Mouse (Mus musculus) limb, embryonic 12.5 days (tissue): ENCODE data around the gene Tubb5. TPM values are rescaled to one million over a fixed set of nuclear protein-coding genes. Genes with fewer than 3 reads are reported as not detected.

Experiments
- ATAC-seq: fragments of 200-750 bp; cut with Nextera tagmentation; 2 replicates; pipeline ENCODE4 v1.8.0; 2017; ENCODE audit warnings: low read depth, moderate TSS enrichment; ENCODE audit not compliant: insufficient number of reproducible peaks, insufficient read depth, low FRiP score, low TSS enrichment
- H3K27ac ChIP-seq: fragments of 300-500 bp; sonication (generic); 2 replicates; pipeline ENCODE4 v1.5.1; 2016; ENCODE audit warnings: mild to moderate bottlenecking, moderate library complexity
- H3K27me3 ChIP-seq: fragments of 300-500 bp; sonication (generic); 2 replicates; pipeline ENCODE4 v1.6.1; 2016; ENCODE audit warnings: mild to moderate bottlenecking, moderate library complexity
- H3K36me3 ChIP-seq: fragments of 300-500 bp; sonication (generic); 2 replicates; pipeline ENCODE4 v1.6.1; 2016; ENCODE audit warnings: mild to moderate bottlenecking, moderate library complexity
- H3K4me1 ChIP-seq: fragments of 300-500 bp; sonication (generic); replicated peaks from 2 replicates; pipeline ENCODE4 v1.6.1; 2016
- H3K4me2 ChIP-seq: fragments of 300-500 bp; sonication (generic); 2 replicates; pipeline ENCODE4 v1.6.1; 2016; ENCODE audit warnings: mild to moderate bottlenecking, moderate library complexity
- H3K4me3 ChIP-seq: fragments of 300-500 bp; sonication (generic); replicated peaks from 2 replicates; pipeline ENCODE4 v1.5.1; 2016; ENCODE audit warnings: mild to moderate bottlenecking
- H3K9ac ChIP-seq: fragments of 300-500 bp; sonication (generic); replicated peaks from 2 replicates; pipeline ENCODE4 v1.6.1; 2016; ENCODE audit warnings: mild to moderate bottlenecking, moderate library complexity
- H3K9me3 ChIP-seq: fragments of 300-500 bp; sonication (generic); 2 replicates; pipeline ENCODE4 v1.6.1; 2016; ENCODE audit warnings: mild to moderate bottlenecking, moderate library complexity
- WGBS: fragments of 180-500 bp; shearing (Covaris S2); methylation state at CpG from one replicate; pipeline ENCODE4 v1.1.7; 2016; 5-methylcytosine and 5-hydroxymethylcytosine counted together
- polyA plus RNA-seq: library from polyadenylated mRNA; unstranded; fragments of >200 nt; fragmentation: Nextera tagmentation; extraction: Ambion mirVana; gene quantifications from 2 replicates; pipeline ENCODE4 v1.2.1, GENCODE M21; 2016

Gene Tubb5
- polyA plus RNA-seq, 1 experiment from 2014 or later = 1,215 TPM

DNA sequence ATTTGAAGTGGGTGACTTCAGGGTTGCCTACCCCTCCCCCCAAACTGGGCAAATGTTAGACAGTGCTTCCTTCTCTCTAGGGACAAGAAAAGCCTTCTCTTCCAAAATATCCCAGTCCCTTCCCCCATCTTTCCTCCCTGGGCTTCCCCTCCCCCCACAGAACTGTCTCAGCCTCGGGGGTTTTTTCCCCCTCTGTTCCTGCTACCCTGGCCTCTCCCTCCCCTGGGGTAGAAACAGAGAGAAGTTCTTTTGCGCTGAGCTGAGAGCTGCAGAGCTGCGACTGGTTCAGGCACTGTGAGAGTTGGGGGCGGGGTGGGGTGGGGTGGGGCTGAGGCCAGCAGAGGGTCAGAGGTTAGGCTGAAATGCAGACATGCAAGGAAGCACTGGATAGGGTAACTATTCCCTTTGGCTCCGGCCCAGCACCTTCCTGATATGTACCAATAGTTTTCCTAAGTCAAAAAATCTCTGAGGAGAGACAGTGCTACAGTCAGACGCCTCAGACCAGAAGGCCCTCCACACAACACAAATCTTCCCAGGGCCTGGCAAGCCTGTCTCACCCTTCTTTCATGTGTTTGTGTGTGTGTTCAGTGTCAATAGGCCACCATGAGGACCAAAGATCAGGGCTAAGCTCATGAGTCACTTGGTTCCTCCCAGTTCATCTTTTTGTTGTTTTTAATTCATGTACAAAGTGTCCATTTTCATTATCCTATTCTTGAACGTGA lies 31.4 kb upstream of the Tubb5 start:
- Histone ChIP-seq H3K36me3 (peaks cover 47% of the 10 kb centered on the region), H3K27ac (peak overlapping the region; percentile 76), H3K9me3 (0 out of 2 replicates have a peak, but pooled peaks cover 3% of the 10 kb centered on the region), H3K4me1 (peaks cover 52% of the 10 kb centered on the region), H3K4me3 (peak overlapping the region; percentile 67), H3K9ac (peak overlapping the region; percentile 79), H3K4me2 (peak overlapping the region; percentile 98), H3K27me3 (no peaks in the 10 kb centered on the region)
- 6% methylated on average over 7 of the region's 7 CpGs for WGBS
- no peak for ATAC-seq

GRCm38 (mm10) chr17:35868961-35869345 lies 30.8 kb upstream of the Tubb5 start:
- peak overlapping the region; percentile 76 for H3K27ac ChIP-seq
- H3K4me3 ChIP-seq = peak overlapping the region; percentile 67
- peaks cover 55% of the 10 kb centered on the region for H3K4me1 ChIP-seq
- H3K4me2 ChIP-seq = peak overlapping the region; percentile 98
- no peak for ATAC-seq
- H3K36me3 ChIP-seq = peaks cover 47% of the 10 kb centered on the region
- H3K9ac ChIP-seq = peak overlapping the region; percentile 79
- H3K9me3 ChIP-seq = 0 out of 2 replicates have a peak, but pooled peaks cover 3% of the 10 kb centered on the region
- 7% methylated on average over 7 of the region's 7 CpGs for WGBS
- no peaks in the 10 kb centered on the region for H3K27me3 ChIP-seq

- H3K9ac ChIP-seq = peak overlapping the region; percentile 79
Measured at GRCm38 (mm10) chr17:35868165-35868820, 30.2 kb upstream of the Tubb5 start.

DNA sequence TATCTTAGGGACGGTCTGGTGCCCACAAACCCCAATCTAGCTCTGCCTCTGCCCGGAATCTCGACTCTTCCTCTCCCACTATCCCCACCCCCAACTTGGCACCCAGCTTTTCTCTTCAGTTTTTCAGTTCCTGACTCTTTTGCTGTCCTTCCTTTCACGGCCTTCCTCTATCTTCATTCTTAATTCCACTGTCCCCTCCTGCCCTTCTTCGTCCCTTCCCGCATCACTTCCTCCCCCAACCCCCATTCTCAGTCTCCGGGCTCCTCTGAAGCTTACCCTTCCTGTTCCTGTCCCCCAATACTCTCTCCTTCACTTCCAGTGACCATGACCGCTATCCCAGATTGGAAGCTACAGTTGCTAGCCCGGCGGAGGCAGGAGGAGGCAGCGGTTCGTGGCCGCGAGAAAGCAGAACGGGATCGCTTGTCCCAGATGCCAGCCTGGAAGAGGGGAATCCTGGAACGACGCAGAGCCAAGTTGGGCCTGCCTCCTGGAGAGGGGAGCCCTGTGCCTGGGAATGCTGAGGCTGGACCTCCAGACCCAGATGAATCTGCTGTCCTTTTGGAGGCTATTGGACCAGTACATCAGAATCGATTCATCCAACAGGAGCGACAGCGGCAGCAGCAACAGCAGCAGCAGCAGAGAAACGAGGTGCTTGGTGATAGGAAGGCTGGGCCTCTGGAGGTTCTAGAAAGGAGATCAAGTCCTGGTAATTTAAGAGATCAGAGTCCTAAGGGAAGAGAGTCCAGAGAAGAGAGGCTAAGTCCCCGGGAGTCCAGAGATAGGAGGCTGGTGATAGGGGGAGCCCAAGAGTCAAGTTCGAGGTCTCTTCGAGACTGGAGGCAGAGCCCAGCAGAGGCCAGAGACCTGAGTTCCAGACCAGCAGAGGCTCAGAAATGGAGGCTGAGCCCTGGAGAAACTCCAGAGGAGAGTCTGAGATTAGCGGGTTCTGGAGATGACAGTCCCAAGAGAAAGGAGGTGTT lies 29.1 kb upstream of the Tubb5 start:
- 8% methylated on average over 26 of the region's 26 CpGs for WGBS
- Histone ChIP-seq H3K27ac (peak overlapping the region; percentile 96), H3K36me3 (peaks cover 39% of the 10 kb centered on the region), H3K4me2 (peak overlapping the region; percentile 98), H3K4me1 (peaks cover 49% of the 10 kb centered on the region), H3K9me3 (0 out of 2 replicates have a peak, but pooled peaks cover 3% of the 10 kb centered on the region), H3K27me3 (no peaks in the 10 kb centered on the region), H3K4me3 (peak overlapping the region; percentile 67), H3K9ac (peak overlapping the region; percentile 79)
- ATAC-seq = no peak

More at GRCm38 (mm10) chr17:35868165-35868820, 30.2 kb upstream of the Tubb5 start:
- H3K27me3 ChIP-seq = no peaks in the 10 kb centered on the region
- H3K4me3 ChIP-seq = peak overlapping the region; percentile 67
- H3K27ac ChIP-seq = peak overlapping the region; percentile 76
- WGBS = 33% methylated on average over 17 of the region's 17 CpGs
- H3K4me1 ChIP-seq = peaks cover 50% of the 10 kb centered on the region
- 0 out of 2 replicates have a peak, but pooled peaks cover 3% of the 10 kb centered on the region for H3K9me3 ChIP-seq
- ATAC-seq = no peak
- H3K36me3 ChIP-seq = peaks cover 47% of the 10 kb centered on the region
- H3K4me2 ChIP-seq = peak overlapping the region; percentile 98

DNA sequence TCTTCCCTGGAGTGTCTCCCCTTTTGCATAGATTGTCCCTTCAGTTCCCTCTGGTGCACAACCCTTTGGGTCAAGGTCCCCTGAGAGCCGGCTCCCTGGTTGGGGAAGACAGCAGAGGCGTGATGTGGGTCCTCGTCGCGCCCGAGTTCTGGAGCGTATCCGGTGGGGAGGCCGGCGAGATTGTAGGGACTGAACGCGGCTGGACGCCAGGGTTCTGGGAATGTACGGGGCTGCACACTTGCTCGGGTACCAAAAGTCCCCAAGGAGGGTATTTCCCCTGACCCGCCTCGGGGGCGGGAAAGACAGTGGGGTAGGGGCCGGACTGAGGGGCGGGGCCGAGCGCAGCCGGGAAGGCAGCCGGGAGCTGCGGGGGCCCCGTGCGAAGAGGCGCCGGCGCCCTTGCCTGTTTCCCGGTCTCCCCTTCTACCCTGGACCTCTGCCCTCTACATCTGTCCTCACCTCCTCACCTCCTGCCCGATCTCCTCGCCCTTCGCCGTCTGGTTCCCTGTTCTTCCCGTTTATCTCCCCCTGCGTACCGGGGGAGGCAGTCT lies 28.2 kb upstream of the Tubb5 start:
- 1% methylated on average over 31 of the region's 38 CpGs for WGBS
- H3K27ac ChIP-seq = peak overlapping the region; percentile 96
- H3K9me3 ChIP-seq = 0 out of 2 replicates have a peak, but pooled peaks cover 3% of the 10 kb centered on the region
- H3K4me1 ChIP-seq = peaks cover 49% of the 10 kb centered on the region
- no peaks in the 10 kb centered on the region for H3K27me3 ChIP-seq
- H3K4me2 ChIP-seq = peak overlapping the region; percentile 98
- peaks cover 33% of the 10 kb centered on the region for H3K36me3 ChIP-seq
- peak overlapping the region; percentile 79 for H3K9ac ChIP-seq
- peak; percentile 44; the same call in 1 of the 2 replicates for ATAC-seq
- H3K4me3 ChIP-seq = peak overlapping the region; percentile 67

GRCm38 (mm10) chr17:35865481-35866280 lies 27.6 kb upstream of the Tubb5 start, which contains the start of gene Ppp1r18:
Gene Ppp1r18, plus strand, starts transcription at chr17:35865593.
- under 1% methylated on average over 47 of the region's 48 CpGs for WGBS
- peak; percentile 51 for ATAC-seq
- Histone ChIP-seq H3K9me3 (0 out of 2 replicates have a peak, but pooled peaks cover 2% of the 10 kb centered on the region), H3K4me1 (peaks cover 49% of the 10 kb centered on the region), H3K27ac (peak within 1 kb of the TSS; percentile 96), H3K4me2 (peak within 1 kb of the TSS; percentile 98), H3K4me3 (peak within 1 kb of the TSS; percentile 67), H3K9ac (peak within 1 kb of the TSS; percentile 79), H3K36me3 (peaks cover 26% of the 10 kb centered on the region; the same call in 1 of the 2 replicates), H3K27me3 (no peaks in the 10 kb centered on the region)

GRCm38 (mm10) chr17:35864832-35865353 lies 26.8 kb upstream of the Tubb5 start:
- Histone ChIP-seq H3K4me1 (peaks cover 45% of the 10 kb centered on the region), H3K9ac (peak overlapping the region; percentile 79), H3K27me3 (no peaks in the 10 kb centered on the region), H3K27ac (peak overlapping the region; percentile 96), H3K4me3 (peak overlapping the region; percentile 67), H3K4me2 (peak overlapping the region; percentile 98), H3K9me3 (no peaks in the 10 kb centered on the region), H3K36me3 (peaks cover 18% of the 10 kb centered on the region; the same call in 1 of the 2 replicates)
- 25% methylated on average over 10 of the region's 10 CpGs for WGBS
- no peak for ATAC-seq

DNA sequence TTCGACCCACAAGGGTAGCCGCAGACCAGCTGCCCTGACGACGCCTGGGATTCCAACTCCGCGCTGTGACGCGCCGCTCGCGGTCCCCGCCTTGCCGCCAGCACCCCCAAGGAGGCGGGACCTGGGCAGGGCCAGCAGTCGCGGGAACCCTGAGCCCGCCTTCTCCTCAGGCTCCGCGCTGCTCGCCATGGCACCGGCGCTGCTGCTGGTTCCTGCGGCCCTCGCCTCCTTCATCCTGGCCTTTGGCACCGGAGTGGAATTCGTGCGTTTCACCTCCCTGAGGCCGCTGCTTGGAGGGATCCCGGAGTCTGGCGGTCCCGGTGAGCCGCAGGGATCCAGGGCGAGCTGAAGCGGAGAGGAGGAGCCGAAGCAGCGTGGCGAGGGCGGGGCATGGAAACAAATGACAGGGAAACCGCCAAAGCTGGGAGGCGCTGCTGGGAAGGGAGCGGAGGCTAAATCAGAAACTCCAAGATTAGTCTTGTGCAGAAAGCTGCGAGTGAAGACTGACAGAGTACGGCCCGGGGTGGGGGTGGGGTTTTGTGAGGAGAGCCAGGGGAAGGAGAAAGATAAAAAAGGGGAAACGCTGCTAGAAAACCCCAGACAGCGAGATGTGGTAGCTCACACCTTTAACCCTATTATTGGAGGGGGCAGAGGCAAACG lies 23.2 kb upstream of the Tubb5 start, which contains the start of gene Nrm:
Gene Nrm (plus strand): TSS at position 121 of the 660 bp plus-strand sequence.
- Histone ChIP-seq H3K27me3 (no peaks in the 10 kb centered on the region), H3K9ac (peak within 1 kb of the TSS; percentile 79), H3K4me2 (peak within 1 kb of the TSS; percentile 67), H3K4me1 (peaks cover 15% of the 10 kb centered on the region), H3K4me3 (peak within 1 kb of the TSS; percentile 73), H3K27ac (peak within 1 kb of the TSS; percentile 92), H3K36me3 (peaks cover 31% of the 10 kb centered on the region), H3K9me3 (no peaks in the 10 kb centered on the region)
- under 1% methylated on average over 47 of the region's 47 CpGs for WGBS
- ATAC-seq = peak; percentile 89

- Histone ChIP-seq H3K27me3 (no peaks in the 10 kb centered on the region), H3K9me3 (no peaks in the 10 kb centered on the region), H3K4me2 (peak overlapping the region; percentile 67), H3K27ac (peak overlapping the region; percentile 92), H3K4me1 (peaks cover 15% of the 10 kb centered on the region), H3K9ac (peak overlapping the region; percentile 79), H3K4me3 (peak overlapping the region; percentile 73), H3K36me3 (peaks cover 35% of the 10 kb centered on the region)
- 5% methylated on average over 12 of the region's 12 CpGs for WGBS
- ATAC-seq = peak; percentile 1; the same call in 1 of the 2 replicates
Measured at GRCm38 (mm10) chr17:35860831-35861197, 22.7 kb upstream of the Tubb5 start.
